Mouse (Mus musculus) cerebellum, adult (tissue): Measurements from ENCODE around the gene Gm9999.

Source experiments
- ATAC-seq: cut with Nextera tagmentation; 2 replicates; pipeline ENCODE4 v1.9.2; 2017; ENCODE audit warnings: mild to moderate bottlenecking, moderate library complexity, mixed read lengths; ENCODE audit not compliant: insufficient number of reproducible peaks, low FRiP score, low TSS enrichment

The Gm9999 gene

GRCm38 (mm10) chr7:46998942-46999341, 15.6 kb downstream of the Gm9999 start:
- ATAC-seq = no peak

- ATAC-seq = no peak
Observed at GRCm38 (mm10) chr7:46999983-47000643, 16.7 kb downstream of the Gm9999 start.

DNA sequence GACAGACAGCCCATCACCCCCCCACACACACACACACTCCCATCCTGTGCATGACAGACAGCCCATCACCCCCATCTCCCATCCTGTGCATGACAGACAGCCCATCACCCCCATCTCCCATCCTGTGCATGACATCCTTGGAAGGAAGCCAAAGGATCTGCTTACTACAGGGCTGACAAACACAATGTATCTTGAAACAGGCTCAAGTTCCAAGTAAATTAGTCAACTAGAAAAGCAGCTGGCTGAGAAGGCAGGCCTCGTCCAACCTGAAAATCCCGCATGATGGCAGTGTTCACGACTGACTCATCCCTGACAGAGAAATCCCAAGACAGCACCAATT, 17.2 kb downstream of the Gm9999 start:
- ATAC-seq = no peak

GRCm38 (mm10) chr7:47001125-47001899, 17.9 kb downstream of the Gm9999 start:
- ATAC-seq = no peak

- no peak for ATAC-seq
Observed at GRCm38 (mm10) chr7:47001900-47002275, 18.5 kb downstream of the Gm9999 start.

GRCm38 (mm10) chr7:47003411-47004115, 20.2 kb downstream of the Gm9999 start:
- ATAC-seq = no peak

DNA sequence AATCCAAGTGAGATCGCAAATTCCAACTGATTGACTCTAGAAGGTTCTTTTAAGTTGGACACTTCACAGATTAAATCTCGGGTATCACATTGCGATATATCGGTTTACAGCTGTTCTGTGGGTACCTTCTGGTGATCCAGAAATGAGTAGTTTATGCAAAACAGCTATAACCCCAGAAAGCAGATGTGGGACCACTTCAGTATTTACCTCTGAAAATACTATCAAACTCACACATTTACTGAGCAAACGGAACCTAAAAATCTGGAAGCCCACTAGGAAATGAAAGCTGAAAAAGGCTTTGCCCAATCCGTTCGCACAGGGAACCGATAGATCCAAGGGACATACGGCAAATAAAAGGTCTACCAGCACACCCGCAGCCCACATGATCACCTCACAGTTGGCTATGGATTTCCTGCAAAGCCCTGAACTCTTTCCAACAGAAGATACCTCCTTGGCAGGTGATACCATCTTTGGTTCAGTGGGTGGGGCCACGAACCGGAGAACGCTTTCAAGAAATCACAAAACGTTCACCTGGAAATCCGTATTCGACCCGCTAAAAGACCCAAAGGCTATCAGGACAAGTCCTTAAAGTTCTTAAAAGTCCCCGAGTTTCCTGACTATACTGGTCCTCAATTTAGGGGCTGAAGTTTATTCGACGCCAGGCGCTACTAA, 23.9 kb downstream of the Gm9999 start:
- no peak for ATAC-seq

DNA sequence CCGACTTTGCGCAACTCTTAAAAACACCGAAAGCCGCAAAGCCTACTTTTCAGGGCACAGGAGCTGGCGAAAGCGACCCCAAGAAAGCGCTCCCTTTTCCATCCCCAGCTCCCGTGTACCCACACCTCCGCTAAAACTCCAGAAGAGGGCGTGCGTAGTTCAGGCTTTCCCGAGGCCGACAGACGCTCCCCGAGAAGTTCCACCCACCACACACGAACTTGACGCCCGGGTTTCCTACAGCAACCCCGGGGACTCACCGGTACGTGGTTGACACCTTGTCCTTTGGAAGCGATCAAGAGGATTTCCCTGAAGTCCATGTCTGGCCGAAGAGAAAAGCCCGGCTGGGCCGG, 24.4 kb downstream of the Gm9999 start:
- ATAC-seq = peak; percentile 56; the same call in 1 of the 2 replicates

DNA sequence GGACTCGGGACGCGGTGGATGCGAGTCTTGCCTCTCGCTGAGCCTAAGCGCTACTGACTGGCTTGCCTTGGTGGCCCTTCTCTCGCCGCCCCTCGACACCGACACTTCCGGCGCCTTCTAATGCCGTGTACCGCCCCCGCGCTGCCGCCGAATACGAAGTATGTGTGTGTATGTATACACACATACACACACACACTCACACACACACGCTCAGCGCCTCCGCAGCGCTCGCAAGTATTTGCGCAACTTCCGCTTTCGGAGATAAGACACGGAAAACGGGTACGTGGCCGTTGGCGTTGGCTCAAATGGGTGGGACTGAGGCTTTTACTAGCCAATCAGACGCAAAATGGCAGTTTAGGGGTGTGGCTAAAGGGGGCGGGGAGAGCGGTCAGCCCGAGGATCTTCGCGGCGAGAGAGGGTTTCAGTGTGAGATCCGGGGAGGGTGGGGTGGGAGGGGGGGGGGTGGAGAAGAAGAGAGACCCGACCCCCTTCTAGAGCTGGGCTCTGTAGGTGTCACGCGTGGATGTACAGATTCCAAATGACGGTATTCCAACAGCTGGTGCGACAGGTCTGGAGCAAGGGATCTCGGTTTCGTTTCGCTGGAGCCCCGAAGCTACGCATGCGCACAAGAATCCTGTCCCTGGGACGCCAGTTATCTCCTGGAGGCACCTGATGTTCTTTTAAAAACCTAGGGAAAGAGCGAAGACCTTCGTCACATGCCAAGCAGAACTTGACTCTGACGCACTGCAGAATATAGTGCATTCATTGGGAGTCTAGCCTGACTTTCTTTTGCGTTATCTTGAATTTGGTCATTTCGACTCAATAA, 25.0 kb downstream of the Gm9999 start, which contains the start of gene Spty2d1:
Gene Spty2d1 (minus strand): TSS at position 244 of the 826 bp plus-strand sequence.
- ATAC-seq = peak; percentile 95

DNA sequence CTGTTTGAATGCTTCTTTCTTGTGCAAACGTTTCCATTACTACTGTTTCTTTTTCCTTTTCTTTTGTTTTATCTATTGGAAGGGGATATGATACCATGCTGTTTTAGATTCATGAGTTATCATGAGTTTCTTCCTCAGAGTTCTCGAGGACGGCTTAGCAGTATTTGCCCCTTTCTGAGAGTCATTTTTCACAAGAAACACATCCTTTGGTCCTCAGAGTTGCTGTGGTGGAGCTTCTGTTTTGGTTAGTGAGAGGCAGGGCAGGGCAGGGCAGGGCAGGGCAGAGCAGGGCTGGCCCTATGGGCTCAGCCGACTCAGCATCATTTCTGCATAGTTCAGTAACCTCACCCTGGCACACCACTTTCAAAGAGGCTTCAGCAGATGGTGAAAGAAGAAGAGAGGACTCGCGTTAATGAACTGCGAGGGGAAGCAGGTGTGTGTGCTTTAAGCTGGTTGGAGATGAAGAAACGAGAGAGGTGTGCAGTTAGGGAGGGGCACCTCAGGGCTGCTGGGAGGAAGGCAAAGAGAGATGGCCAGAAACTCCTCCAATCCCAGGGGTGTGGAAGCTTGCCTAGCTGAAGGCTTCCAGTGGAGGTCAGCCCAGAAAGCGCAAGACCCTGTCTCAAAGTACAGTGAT, 29.9 kb downstream of the Gm9999 start:
- ATAC-seq = no peak

DNA sequence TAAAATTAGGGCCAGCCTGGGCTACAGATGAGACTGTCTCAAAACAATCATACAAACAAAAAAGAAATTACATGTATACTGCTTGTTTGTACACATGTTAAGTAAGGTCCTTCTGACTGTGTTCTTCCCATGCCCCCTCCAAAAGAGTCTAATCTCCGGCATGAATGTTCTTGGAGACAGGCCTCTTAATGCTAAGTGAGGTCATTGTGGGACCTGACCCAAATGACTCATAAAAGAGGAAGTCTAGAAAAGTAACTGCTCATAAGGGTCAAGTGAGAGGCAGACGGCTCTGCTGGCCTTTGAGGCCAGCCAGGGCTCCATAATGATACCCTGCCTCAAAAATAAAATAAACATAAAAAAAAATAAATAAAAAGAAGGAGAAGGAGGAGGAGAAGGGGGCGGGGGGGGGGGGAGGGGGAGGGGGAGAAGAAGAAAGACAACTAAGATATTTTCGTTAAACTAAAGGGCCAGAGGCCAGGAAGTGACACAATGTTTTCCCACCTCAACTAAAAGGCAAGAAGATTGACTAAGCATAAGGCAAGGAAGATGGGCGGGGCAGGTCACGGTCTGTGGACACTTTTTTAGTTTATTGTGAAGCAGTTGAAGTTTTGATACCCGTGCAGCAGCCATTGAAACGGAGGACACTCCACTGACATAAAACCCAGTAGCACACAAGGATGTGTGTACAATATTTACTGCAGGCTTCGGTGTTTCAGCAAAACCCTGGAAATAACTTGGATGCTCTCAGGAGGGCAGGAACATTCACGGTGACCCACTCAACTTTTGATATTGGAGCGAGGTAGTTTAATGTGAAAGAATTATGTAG, 31.4 kb downstream of the Gm9999 start:
- ATAC-seq = no peak

DNA sequence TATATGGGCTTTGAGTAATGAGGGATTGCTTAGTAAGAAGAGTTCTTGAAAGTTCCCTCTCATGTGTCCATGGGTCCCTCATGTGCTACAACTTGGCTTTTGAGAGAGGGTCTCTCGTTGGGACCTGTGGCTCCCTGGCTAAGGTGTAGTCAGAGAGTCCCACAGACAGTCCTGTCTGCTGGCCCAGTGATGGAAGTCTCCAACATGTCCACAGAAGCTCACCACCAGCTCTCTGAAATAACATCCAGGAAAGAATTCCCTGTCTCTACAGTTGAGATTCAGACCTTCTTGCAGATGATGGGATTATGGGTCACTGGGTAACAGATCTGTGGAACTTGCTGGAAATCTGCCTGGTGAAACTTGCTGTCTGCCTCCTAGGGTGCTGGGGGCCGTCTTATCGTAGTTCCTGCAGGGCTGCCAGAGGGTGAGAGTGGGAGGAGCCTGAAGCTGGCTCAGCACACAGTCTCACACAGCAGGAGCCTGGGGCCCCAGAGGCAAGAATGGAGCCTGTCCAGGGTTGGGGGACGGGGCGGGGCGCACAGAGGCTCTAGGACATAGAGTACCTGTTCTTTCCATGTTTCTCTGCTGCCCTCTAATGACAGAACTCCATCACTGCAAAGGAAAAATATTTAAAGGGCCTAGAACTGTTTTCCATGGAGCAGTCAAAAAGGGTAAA, 32.1 kb downstream of the Gm9999 start:
- peak; percentile 68; the same call in 1 of the 2 replicates for ATAC-seq

DNA sequence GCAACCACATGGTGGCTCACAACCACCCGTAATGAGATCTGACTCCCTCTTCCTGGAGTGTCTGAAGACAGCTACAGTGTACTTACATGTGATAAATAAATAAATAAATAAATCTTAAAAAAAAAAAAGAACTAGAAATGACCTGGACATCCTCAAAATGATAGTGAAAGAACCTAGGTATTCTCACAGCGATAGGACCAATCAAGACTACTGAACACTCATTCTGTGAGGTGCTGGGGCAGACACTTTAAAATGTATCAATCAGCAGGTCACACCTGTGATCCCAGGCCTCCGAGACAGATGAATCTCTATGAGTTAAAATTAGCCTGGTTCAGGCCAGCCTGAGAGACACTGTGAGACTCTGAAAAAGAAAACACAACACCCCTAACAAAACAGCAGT, 33.2 kb downstream of the Gm9999 start:
- no peak for ATAC-seq

GRCm38 (mm10) chr7:47017146-47017545, 33.8 kb downstream of the Gm9999 start:
- ATAC-seq = no peak

DNA sequence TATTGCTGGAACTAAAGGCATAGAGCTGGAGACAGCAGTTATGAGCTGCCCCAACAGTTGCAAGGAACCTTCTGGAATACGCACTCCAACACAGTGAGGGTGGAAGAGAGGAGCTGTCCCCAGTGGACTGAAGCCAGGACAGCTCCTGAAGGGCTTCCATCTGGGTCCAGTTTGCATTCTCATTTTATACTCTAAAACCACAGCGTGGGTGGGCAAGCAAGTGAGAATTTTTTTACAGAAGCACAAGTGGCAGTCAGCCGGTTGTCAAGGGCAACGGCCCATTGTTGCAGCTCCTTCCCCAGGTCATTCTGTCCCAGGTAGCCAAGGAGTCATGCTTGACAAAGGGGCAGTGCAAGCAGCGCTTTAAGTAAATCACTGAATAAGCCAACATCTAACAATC, 36.3 kb downstream of the Gm9999 start:
- no peak for ATAC-seq

DNA sequence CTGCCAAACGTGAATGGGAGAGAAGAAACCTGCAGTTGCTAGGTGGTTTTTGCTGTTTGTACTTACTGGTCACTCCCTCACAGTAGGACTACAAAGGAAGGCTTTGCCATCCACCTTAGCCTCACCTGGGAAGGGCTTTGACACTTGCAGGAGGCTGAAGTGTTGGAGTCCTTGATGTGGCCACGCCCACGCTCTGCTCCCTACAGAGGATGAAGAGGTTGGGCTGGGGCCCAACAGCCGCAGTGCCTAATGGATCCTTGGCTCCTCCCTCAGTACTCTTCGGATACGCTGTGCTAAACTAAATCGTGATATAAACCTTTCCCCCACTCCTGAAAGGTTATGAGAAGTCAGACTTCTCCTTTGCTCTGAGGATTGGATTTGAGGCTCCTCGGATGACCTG, 37.6 kb downstream of the Gm9999 start:
- no peak for ATAC-seq

- ATAC-seq = no peak
Observed at GRCm38 (mm10) chr7:47022482-47022881, 39.1 kb downstream of the Gm9999 start.

DNA sequence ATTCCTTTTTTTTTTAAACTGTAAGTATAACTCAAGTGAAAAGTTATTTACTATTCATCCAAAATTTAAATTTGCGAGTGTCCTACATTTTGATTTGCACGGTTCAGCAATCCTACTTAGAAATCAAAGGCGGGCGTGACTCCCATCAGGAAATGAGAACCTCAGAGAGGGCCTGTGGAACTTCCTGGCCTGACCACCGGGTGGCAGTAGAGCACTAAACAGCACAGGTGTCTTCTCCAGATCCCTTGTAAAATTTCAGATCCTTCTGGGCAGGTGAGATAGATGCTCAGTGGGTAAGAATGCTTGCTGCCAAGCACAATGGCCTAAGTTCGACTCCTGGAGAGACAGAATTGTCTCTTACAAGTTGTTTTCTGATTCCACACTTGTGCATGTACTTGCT, 40.1 kb downstream of the Gm9999 start:
- peak; percentile 45; the same call in 1 of the 2 replicates for ATAC-seq
